Mouse (Mus musculus) left cerebral cortex, adult 8-10 months (tissue): ENCODE data around the gene Shisa3. TPM values are rescaled to one million over a fixed set of nuclear protein-coding genes. Genes with fewer than 3 reads are reported as not detected.

ENCODE experiments used
- DNase-seq, 2 experiments: peaks; one replicate each; pipeline ENCODE4 v3.0.0; 2022; ENCODE audit warnings: low spot score in 2 of 2
- total RNA-seq, 4 experiments: library from RNA; stranded (reverse); gene quantifications; 2 replicates each; pipeline ENCODE4 v1.2.4; 2022

The Shisa3 gene
- under 1 TPM; 0.78 to 0.95 (median 0.85) TPM for total RNA-seq

- DNase-seq = no peak
Observed at GRCm38 (mm10) chr5:67607804-67608673, at the start of gene Shisa3. Gene Shisa3 (plus strand): TSS chr5:67607882.

GRCm38 (mm10) chr5:67558644-67559043 lies 49.0 kb upstream of the Shisa3 start:
- no peak for DNase-seq

- no peak for DNase-seq
Observed at GRCm38 (mm10) chr5:67559063-67559462, 48.6 kb upstream of the Shisa3 start.

DNA sequence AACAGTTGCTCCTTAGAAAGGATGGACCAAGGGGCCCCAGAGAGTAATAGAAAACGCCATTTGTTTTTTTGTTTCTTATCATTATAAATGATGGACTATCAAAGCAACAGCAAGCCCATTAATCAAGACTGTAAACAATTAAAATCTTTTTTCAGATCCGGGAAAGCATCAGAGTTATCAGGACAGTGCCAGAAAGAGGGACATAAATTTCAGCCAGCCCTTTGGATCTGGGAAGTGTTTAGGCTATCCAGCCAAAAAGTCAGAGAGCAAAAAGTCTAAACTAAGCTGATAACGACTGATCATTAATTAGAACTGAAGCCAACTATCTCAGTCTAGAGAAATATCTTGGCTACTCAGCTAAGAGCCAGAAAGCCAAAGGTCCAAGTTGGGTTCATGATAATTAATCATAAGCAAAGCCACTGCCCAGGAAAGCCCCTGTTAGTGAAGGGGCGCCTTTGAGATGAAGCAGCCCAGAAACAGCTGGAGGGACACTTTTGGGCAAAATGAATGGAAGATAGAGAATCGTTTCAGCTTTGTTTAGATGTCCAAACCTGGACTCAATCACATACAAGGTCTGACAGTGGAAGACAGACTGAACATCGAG lies 35.0 kb upstream of the Shisa3 start:
- no peak for DNase-seq

DNA sequence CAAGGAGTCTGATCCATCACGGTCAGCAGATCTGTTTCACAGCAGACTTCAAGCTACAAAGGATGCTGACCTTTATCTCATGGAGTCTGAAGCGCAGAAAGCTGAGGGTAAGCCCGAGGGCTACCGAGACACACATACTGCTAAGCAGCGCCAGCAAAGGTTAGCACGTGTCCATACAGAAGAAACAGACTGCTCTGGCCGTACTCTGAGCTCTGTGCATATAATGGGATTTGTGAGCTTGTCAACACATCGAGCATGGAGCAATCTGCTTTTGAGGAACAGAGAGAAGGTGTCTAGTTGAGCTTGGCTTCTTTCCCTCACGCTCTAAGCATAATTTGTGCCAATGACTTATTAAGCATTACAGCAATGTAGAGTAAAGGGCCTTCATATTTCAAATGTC lies 33.6 kb upstream of the Shisa3 start:
- no peak for DNase-seq

GRCm38 (mm10) chr5:67575705-67576104 lies 32.0 kb upstream of the Shisa3 start:
- DNase-seq = no peak

GRCm38 (mm10) chr5:67579725-67580633 lies 27.7 kb upstream of the Shisa3 start:
- no peak for DNase-seq

- DNase-seq = no peak
Observed at GRCm38 (mm10) chr5:67595070-67595469, 12.6 kb upstream of the Shisa3 start.

DNA sequence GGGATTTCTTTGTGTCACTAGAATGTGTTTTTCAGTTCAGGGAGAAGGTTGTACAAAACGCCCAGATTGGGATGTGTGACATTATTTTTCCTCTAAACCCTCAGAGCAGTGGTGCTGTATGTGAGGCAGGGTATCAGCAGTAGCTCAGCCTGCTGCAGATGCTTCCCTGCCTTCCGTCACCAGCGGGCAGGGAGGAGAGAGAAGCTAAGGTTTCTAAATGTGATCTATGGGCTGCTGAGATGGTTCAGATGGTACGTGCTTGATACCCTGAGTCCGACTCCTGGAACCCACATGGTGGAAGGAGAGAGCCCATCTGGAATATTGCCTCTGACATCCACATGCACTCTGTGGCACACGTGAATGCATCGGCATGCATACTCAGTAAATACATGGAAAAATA lies 12.1 kb upstream of the Shisa3 start:
- DNase-seq = no peak

DNA sequence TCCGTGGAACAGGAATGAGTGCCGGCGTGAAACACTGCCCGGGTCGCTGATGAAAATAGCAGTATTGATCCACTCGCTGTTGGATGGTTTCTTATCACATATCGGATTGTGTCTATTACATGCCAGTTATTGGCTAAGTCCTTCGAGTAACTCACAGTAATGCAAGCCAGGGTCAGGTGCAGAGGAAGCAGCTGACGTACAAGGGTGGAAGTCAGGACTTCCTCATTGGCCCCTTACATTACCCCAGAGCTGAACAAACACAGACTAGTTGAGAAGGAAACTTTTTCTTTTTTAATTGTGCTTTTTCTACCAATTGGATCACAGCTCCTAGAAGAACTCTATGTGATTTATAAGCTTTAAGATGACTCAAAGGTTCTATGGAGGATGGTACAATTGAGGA lies 7.7 kb upstream of the Shisa3 start:
- DNase-seq = no peak

GRCm38 (mm10) chr5:67605951-67606350 lies 1.7 kb upstream of the Shisa3 start:
- no peak for DNase-seq

- DNase-seq = no peak
Observed at GRCm38 (mm10) chr5:67606916-67607803, 522 bp upstream of the Shisa3 start.

DNA sequence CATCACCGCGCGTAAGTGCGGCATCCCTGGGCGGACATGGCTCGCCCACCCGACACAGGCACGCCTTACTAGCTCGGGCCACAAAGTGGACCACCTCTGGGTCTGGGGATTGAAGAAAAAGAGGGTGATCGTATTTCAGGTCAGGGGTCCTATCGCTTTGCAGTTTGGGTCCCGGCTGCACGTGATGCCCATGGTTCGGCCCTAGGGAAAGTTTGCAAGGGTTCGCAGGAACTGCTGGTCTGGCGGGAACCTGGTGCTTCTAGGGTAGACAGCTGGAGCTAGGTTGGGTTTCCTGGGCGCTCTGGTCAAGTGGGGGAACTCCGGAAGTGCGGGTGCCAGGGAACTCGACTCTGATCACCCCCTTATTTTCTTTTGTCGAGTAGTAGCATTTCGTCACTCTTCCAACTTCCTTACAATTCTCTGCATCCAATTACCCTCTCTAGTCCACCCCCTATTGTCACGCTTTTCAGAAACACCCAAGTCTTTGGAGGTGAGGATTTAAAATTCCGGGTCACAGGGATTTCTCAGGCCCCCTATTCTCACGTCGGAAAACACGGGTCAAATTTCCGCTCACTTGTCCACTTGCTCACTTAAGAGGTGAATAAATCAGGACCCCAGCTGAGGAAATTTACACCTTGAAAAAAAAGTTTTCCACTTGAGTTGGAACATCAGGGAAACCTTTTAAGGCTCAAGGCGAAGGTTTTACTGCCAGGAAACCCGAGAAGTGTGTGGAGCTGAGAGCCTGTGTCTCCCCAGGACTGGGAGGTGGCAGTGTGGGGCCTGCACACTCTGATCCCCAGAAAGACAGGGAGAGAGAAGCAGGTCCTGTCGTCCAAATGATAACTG lies 1.2 kb downstream of the Shisa3 start:
- no peak for DNase-seq

- DNase-seq = no peak
Observed at GRCm38 (mm10) chr5:67609520-67609837, 1.8 kb downstream of the Shisa3 start.

GRCm38 (mm10) chr5:67621230-67621629 lies 13.5 kb downstream of the Shisa3 start:
- DNase-seq = no peak

DNA sequence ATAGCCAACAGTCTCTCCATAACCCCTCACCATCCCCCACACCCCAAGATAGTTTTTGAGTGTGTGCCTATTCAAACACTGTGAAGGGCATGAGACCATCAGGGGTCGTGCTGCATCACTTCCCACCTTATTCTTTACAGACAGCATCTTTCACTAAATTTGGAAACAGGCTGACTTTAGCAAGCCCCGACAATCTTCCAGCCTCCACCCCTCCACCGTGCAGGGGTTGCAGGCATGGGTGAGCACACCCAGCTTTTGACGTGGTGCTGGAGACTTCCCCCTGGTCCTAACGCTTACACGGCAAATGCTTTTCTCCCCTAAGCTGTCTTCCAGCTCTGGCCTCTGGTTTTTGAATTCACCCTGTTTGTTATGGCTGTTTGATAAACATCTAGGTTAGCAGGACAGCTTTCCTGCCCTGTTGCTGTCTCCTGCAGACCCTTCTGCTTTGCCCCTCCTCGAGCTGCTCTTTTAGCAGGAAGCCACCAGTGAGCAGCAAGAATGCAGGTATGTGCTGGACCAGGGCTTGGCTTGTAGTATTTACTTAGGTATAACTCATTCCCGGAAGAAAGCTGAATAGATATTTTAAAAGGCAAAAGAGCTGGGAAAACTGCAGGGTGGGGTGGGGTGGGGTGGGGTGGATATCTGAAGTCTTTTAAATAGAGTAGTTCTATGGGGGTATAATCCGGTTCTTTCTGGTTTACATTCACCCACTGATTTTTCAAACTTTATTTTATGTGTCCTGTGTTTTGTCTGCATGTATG lies 20.7 kb downstream of the Shisa3 start:
- DNase-seq = peak in 1 of 2 experiments; percentile 3

- peak in 1 of 2 experiments; percentile 3 for DNase-seq
Observed at GRCm38 (mm10) chr5:67629440-67629839, 21.8 kb downstream of the Shisa3 start.

GRCm38 (mm10) chr5:67629861-67630260 lies 22.2 kb downstream of the Shisa3 start:
- no peak for DNase-seq

DNA sequence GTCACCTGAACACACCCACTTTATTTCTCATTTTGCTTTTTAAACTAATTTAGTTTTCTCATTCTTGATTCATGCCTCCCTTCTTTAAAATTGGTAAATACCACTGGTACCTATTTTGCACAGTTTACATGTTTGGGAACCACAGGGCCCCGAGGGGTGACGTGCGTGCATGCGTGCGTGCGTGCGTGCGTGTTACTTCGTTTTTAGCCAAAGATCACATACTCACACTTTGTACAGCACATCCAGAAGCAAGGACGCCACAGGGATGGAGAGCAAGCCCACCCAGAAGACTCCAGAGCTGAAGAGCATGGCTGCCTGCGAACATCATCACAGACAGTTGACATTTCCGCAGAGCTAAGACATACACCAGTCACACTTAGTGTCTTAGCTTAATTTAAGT lies 23.6 kb downstream of the Shisa3 start:
- DNase-seq = peak in 1 of 2 experiments; percentile 4
